Mouse (Mus musculus) frontal cortex, adult 2 months (tissue): ENCODE results near the gene Alox12. TPM values are rescaled to one million over a fixed set of nuclear protein-coding genes. Genes with fewer than 3 reads are reported as not detected.

Source experiments
- DNase-seq, 2 experiments: peaks; one replicate each; pipeline ENCODE4 v3.0.0; 2022; ENCODE audit warnings: low spot score in 1 of 2; ENCODE audit errors: extremely low spot score in 1 of 2
- polyA plus RNA-seq: library from polyadenylated mRNA; depleted of rRNA; stranded (reverse); fragments of >200 nt; gene quantifications from 2 replicates; pipeline ENCODE4 v1.2.3, GENCODE M21; 2012

Alox12 gene
- polyA plus RNA-seq, 1 experiment: 4.0 TPM

DNA sequence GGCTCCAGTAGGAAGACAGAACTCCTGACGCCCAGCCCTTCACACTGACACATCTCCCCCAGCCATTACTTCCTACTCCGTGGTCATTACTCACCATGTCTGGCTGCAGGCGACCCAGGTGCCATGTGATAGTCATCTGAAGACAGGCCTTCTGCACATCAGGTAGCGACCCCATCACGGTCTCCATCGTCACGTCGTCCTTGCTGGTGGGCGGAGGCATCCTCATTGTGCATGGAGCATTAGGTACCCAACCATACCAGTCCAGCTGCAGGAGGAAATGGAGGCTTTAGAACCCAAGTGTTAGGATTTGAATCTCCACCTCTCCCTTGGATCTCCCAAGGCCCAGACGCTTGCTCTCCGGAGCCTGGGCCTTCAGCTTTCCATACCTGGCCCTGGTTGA is 12.6 kb downstream of the Alox12 start:
- DNase-seq: no peak

DNA sequence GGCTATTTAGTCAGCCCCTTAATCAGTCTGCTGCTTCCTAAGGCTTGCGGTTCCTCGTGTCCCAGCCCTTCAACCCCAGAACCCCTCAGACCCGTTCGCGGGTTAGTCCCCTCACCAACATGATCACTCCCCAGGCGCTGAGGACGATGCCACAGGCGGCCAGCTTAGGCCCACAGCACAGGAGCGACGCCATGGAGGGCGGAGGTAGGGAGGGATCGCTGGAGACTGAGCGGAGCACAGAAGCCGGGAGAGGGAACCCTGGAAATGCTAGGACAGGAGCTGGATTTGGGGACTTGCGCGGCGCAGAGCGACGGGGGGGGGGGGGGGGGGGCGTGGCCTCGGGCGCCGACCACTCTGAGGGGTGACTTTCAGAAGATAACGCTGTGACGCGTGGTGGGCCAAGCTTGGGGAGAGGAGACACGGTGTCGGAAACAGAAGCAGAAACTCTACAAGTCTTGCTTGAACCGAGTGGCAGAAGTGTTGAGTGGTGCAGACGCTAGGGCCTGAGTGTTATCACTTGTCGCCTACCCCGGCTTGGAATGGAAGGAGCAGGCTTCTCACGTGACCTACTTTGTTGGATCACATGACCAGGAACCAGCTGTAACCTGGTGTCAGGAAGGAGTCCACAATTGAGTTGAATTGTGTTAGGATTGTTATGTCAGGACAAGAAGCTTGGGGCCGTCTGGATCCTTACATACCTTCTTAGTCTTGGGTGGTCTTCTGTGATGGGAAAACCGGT is 15.4 kb downstream of the Alox12 start, which contains the start of the genes Gm21988 and Rnasek:
TSS of gene Gm21988 (minus strand) at position 290 of the 739 bp plus-strand sequence.
TSS of gene Rnasek (minus strand) at position 302 of the 739 bp plus-strand sequence.
- DNase-seq: peak; percentile 74 to 87

DNA sequence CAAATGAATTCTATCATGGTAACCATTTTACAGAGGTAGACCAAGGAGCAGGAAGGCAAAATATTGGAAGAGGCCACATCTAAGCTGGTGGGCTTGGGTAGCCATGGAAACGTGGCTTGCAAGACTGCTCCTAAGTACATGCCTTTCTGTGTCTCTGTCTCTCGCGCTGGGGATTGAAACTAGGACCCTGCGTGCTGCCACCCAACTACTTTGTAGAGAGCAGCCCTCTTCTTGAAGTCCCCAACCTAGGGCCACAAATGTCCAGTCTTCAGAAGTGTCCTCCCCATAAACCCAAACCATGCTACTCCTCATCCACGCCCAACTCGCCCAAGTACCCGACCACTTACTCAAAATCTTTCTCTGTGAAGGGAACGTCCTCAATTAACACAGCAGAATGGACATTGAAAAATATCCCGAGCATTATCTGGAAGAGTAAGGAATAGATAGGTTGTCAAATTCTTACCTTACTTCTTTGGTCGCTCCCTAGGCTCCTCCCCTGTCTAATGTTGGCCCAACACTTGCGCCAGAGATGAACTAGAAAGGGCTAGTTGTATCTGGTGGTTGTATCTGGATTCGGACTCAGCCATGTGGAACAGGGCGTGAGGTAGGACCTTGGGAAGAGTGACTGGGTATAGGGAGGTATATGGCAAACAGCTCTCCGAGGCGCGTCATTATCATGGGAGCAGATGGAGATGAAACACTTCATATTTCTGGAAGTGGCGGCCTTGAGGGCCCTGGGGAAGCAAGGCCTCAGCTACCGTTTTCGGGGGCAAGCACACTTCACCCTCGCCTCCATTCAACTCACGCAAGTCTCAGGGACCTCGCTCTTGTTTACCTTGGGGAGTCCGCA is 16.3 kb downstream of the Alox12 start:
- DNase-seq: no peak

DNA sequence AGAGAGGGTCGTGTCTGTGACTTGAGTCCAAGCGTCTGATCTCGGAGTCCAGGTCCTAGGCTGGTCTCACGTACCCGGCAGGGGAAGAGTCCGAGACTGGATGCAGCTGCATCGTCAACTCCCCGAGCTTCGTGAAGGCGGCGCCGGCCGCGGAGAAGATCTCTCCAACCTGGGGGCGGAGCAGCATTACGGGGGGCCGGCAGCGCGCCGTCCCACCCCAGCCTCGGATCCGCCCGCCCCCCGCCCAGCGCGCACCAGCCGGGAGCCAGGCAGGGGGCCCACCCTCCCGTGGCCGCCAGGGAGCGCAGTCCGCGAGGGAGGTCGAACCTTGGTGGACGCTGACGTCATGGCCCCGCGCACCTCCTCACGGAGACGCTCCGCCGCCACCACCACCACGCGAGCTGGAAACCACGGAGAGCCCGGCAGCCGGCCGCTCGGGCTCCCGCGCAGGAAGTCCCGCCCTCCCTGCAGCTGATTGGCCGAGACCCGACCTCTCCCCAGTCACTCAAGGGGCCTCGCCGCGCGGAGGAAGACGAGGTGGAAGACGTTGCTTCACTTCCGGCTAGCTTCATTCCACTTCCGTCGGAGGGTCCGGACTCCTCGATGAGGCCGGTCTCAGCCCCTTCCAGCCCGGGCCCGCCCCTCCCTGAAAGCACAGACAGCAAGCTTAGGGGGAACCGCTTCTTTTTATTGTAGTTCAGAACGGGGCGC is 17.5 kb downstream of the Alox12 start, which contains the start of gene 0610010K14Rik:
TSS of gene 0610010K14Rik (minus strand) at position 458 of the 711 bp plus-strand sequence.
- DNase-seq: peak; percentile 93 to 98

DNA sequence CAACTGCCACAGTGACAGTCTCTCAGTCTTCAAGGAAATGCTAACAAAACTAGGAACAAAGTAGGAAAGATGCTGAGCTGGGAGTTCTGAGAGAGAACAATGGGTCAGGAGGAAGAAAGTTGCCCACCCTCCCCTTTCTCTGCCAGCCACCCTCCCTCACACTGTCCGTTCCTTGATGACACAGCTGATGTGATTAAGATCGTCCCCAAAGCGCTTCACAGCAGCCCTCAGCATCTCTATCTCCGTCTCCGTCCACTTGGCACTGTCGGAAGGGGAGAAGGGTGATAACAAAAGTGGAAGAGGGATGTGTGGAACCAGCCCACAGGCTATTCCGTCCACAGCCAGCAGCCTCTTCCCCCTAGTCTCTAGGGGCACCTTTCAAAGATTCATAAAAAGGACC is 18.4 kb downstream of the Alox12 start:
- no peak for DNase-seq

DNA sequence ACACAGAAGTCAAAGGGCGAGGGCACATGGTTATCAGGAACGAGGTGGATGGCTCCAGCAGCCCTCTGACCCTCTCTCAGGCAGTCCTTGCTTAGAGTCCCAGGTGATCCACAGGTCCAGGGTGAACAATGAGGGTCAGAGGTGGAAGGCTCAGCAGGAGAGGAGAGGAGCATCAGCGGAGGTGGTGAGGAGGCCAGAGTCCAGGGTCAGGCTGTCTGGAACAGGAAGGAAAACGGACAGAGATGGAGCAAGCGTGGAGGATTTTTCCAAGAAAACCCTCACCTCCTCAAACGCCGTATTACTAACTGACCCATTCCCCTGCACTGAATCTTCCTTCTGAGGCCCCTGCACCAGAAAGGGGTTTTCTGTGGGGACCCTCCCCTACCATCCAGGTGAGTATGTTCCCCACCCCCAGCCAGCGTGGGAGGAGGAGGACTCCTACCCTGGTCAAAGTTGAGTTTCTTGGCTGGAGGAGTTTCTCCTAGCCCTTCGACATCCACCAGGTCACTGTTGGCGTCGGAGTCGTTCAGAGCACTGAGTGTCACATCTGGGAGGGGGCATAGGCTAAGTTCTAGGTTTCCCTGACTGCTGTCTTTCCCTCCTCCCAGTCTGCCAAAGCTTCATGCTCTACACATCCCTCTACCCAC is 19.8 kb downstream of the Alox12 start:
- DNase-seq: no peak

DNA sequence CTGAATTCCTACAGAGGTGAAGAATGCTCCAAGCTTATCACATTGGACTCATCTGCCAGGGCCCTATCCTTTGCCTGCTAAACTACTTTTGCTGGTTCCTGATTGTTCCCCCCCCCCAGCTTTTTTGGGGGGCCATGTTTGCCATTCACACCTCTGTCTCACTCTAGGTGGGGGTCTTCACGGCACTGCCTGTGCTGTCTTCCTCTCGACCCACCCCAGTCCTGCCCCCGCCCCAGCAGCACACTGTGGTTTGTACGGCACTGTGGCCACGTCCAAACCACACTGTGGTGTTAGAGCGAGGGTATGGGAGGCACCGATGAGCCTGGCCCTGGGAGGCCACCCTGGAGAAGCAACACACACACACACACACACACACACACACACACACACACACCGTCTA is 20.7 kb downstream of the Alox12 start:
- no peak for DNase-seq

DNA sequence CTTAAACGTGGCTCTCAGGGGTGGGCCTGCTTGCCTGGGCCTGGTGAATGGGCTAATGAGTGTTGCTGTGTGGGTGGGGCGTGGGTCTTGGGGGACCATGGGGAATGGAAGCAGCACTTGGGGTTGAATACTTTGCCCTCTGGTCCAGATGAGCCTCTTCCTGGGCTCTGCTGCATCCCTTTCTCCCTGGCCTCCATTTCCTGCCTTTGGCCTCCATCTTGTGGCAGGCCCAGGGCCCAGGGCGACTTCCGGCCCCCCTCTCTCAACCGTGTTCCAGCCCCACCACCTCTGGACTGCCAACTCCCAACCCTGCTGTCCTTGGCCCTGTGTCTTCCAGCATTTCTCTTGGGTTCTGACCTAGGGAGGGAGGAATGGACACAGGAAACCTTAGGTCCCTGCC is 21.1 kb downstream of the Alox12 start:
- no peak for DNase-seq

DNA sequence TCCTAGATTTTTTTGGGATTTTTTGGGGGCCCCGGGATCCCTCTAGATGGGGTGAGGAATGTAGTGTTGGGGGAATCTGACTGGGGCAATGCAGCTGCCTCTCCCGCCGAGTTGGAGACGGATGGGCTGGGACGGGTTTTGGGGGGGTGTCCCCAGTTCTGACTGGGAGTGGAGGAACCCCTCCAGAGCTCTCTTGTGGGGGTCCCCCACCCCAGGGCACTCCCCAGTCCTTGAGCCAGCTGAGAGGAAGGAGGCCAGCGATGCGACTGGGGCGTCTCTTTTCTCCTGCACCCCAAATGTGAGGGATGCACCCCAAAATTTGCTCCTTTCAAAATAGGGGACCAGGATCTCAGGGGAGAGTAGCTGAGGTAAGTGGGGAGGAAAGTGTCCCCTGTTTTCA is 22.1 kb downstream of the Alox12 start:
- no peak for DNase-seq

DNA sequence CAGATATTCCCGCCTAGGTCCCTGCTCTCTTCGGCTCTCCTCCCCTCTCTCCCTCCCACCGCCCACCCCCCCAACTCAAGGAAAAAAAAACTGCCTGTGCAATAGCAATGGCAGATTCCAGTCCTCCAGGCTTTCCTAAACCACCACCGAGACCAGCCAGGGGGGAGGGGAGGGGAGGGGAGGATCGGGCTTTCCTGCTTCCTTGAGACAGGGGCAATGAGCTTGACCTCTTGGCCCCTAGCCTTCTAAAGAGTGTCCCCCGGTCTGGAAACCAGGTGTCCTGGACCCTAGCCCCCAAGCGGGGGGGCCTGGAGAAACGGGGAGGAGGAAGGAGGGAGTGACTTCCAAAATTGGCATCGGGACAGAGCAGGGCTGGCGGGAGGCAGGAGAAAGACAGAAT is 22.6 kb downstream of the Alox12 start:
- no peak for DNase-seq

DNA sequence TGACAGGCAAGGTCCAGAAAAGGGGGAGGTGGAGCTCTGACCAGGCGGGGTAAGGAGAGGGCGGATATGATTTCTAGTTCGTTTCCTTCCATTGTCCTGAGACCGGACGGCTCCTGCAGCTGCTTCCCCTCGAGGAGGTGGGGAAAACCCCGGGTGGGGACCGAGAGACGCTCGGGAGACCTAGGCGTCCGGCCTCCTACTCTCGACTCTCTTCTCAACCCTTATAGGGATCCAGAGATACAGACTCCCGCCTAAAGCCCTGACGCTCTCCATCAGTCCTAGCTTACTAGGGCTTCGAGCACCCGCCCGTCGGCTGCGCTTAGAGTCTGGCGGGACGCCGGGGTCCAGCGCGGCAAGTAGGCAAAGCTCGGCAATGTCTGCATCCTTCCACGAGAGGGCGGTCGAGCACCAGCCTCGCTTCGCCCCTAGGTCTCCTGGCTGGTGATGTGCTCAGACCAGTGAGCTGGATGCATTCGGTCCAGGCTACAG is 24.9 kb downstream of the Alox12 start:
- DNase-seq: peak in 1 of 2 experiments; percentile 83

DNA sequence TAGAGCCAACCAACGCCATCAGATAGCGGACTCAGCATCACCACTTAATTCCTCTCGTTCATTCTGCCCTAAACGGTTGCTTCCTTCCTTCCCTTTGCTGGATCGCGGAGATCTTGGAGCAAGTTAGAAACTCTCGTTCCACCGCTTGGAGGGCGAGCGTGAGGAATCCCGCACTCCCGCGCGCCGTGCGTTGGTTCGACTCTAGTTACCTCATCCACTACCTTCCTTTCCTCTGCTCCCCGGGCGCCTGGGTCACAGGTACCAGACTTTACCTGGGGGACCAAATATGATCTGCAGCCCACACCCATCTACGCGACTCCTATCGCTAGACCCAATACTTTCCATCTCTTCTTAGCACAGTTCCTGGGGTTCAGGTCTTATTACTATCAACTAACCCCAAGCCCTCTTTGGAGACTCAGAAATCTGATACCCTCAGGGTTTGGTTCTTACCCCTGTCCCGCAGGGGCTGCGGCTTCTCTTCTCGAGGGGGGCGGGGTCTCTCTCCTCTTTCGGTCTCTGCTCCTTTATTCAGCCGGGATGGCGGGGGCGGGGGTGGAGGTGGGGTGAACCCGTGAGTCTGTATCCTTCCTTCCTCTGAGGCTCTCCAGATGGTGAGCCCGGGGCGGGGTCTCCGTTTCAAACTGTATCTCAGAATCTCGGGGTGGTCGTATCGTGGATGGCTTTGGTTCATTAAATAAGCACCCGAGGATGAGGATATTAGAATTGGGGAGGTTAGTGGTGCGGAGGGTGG is 25.7 kb downstream of the Alox12 start, which contains the start of gene Bcl6b:
TSS of gene Bcl6b (minus strand) at position 539 of the 751 bp plus-strand sequence.
- no peak for DNase-seq

DNA sequence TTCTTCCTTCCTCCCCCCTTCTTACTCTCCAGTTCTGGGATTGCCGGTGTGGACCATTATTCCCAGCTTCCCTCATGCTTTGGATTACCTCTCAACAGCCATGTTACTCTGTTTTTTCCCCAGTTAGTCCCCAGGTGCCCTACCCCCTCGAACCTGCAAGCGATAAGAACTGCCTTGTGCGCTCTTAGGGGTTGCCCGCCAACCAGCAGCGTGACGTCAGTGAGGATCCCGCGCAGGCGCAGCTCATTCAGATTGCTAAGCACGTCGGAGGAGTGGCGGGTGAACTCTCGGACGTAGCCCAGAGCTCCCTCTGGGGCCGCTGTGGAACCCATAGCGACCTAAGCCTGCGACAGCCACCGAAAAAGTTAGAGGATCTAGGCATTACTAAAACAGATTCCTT is 26.3 kb downstream of the Alox12 start:
- DNase-seq: peak in 1 of 2 experiments; percentile 88

DNA sequence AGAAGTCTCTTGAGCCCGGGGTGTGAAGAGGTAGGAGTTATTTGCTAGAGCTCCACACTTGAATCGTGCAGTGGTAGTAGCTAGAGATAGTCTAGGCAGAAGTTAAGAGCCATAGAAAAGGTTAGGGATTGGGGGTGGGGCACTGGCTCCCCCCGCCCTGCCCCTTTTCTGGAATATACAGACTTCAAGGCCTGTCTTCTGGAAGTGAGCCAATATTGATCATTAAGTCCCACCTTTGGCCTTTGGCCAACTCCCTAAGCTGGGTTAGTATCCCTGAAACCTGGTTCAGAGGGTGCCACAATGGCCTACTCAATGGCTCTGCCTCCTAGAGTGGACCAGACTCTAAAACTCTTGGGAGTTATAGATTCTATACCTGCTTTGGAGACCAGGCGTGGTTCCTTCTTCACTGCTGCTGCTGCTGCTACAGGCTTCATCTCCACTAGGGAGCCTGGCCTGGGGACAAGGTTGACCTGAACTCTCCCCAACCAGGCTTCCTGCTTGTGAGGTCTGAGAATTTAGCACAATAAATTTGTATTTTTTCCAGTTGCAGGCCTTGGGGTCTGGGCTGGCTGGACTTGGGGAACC is 27.4 kb downstream of the Alox12 start:
- DNase-seq: no peak

DNA sequence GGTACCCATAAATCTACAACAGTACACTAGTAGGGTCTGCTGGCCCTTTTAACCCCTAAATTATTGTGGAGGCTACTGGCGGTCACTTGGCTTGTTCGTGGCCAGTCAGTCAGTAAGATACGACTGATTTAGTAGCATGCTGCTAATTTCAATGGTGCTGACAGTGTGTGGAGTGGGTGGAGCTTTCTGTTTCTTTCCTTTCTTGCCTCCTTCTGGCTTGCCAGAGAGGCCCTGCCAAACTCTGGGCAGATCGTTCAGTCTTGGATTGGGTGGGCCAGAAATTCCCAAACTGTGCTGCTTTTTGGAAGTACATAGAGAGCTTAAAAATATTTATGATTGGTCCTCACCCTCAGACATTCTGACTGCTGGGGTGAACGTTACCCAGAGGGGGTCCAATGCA is 28.0 kb downstream of the Alox12 start:
- no peak for DNase-seq

DNA sequence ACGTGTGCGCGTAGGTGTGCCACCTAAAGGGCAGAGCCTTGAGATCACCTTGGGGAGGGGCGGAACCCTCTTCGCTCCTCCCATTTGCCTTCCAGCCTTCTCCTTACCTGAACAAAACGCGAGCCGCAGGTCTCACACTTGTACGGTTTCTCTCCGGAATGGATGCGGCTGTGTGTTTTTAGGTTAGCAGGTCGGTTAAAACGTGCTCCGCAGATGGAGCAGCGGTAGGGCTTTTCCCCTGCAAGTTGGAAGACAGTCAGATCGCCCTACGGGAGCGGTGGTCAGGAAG is 28.6 kb downstream of the Alox12 start:
- DNase-seq: no peak

DNA sequence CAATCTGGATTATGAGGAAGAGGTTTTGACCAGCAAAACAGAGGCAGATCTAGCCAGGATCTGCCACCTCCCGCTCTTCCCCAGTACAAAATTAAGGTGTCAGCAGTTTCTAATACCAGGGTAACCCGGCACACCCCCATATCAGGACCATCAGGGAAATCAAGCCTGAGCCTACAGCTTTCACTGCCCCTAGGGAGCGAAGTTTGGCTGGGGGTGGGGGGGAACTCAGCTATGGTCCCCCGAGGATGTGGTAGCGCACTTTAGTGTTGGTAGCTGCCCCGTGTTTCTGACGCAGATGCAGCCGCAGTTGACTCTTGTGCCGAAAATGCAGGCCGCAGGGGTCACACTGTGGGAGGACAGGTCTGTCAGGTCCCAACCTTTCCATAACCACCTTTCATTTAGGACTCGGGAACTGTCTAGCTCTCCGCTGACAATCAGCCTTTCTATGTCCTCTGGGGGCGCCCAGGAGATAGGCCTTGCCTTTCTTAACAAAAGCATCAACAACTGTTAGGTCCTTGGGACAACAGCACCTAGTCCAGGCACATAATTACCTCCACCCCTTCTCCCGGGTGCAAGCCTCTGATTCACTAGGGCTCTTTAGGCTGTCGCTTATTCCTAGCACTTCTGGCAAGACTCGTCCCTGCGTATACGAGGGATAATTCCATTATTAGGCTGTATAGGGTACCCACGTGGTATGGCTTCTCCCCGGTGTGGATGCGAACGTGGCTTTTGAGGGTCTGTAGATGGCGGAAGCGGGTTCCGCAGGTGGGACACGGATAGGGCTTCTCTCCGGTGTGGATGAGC is 29.2 kb downstream of the Alox12 start:
- DNase-seq: no peak

DNA sequence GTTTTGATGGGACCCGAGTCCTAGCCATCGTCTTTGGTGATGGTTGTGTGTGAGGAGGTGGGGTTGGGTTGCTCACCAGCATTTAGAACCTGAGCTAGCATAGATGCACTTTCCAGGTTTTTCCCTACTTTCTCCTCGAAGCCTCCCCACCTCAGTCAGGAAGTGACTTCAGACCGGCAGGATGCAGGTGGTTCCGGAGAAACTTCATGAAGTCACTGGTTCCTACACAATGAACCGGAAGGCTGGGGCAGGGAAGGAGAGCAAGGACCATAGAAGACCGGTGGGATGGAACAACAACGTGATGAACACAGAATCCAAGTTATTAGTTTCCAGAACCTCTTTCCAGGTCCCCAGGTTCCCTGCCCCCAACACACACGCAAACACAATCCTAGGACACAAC is 31.4 kb downstream of the Alox12 start:
- DNase-seq: no peak
